Mouse (Mus musculus): Measurements from ENCODE around the gene Homer1. TPM values are rescaled to one million over a fixed set of nuclear protein-coding genes. Genes with fewer than 3 reads are reported as not detected.
A peak's percentile ranks its signal among the peaks of the same experiment; 100 is the strongest.

The Homer1 gene
- polyA plus RNA-seq, 1 experiment from 2014 or later, result 11.8 TPM

GRCm38 (mm10) chr13:93306545-93306944, 7.1 kb downstream of the Homer1 start:
- Histone ChIP-seq H3K4me3 (peak overlapping the region; percentile 75), H3K27ac (no peak overlapping the region), H3K36me3 (no peaks in the 10 kb centered on the region), H3K27me3 (no peaks in the 10 kb centered on the region), H3K9me3 (no peaks in the 10 kb centered on the region), H3K9ac (no peak overlapping the region), H3K4me2 (peak overlapping the region; percentile 76), H3K4me1 (replicated peaks) (peaks cover 50% of the 10 kb centered on the region)
- ATAC-seq (ENCODE audit: low FRiP score), result no peak
- 54% methylated on average over 3 of the region's 3 CpGs for WGBS

GRCm38 (mm10) chr13:93307700-93308099, 8.3 kb downstream of the Homer1 start:
- Histone ChIP-seq H3K27ac (no peak overlapping the region), H3K9me3 (no peaks in the 10 kb centered on the region), H3K4me3 (peak overlapping the region; percentile 14; the same call in 1 of the 2 replicates), H3K27me3 (no peaks in the 10 kb centered on the region), H3K36me3 (no peaks in the 10 kb centered on the region), H3K9ac (no peak overlapping the region), H3K4me1 (replicated peaks) (peaks cover 51% of the 10 kb centered on the region), H3K4me2 (peak overlapping the region; percentile 76)
- WGBS, result 60% methylated on average over 7 of the region's 7 CpGs
- ATAC-seq (ENCODE audit: low FRiP score), result no peak

GRCm38 (mm10) chr13:93309295-93309694, 9.9 kb downstream of the Homer1 start:
- Histone ChIP-seq H3K36me3 (no peaks in the 10 kb centered on the region), H3K4me3 (no peak overlapping the region), H3K9me3 (no peaks in the 10 kb centered on the region), H3K4me2 (peak overlapping the region; percentile 22), H3K9ac (no peak overlapping the region), H3K27ac (no peak overlapping the region), H3K4me1 (replicated peaks) (peaks cover 55% of the 10 kb centered on the region), H3K27me3 (no peaks in the 10 kb centered on the region)
- WGBS, result 73% methylated on average over 1 of the region's 1 CpGs
- no peak for ATAC-seq (ENCODE audit: low FRiP score)

- Histone ChIP-seq H3K9me3 (no peaks in the 10 kb centered on the region), H3K27me3 (no peaks in the 10 kb centered on the region), H3K4me1 (replicated peaks) (peaks cover 32% of the 10 kb centered on the region), H3K9ac (no peak overlapping the region), H3K4me2 (no peak overlapping the region), H3K27ac (no peak overlapping the region), H3K36me3 (no peaks in the 10 kb centered on the region), H3K4me3 (no peak overlapping the region)
- no peak for ATAC-seq (ENCODE audit: low FRiP score)
Observed at GRCm38 (mm10) chr13:93312518-93312917, 13.1 kb downstream of the Homer1 start.

GRCm38 (mm10) chr13:93314322-93314721, 14.9 kb downstream of the Homer1 start:
- Histone ChIP-seq H3K4me3 (no peak overlapping the region), H3K4me2 (no peak overlapping the region), H3K27me3 (no peaks in the 10 kb centered on the region), H3K9me3 (no peaks in the 10 kb centered on the region), H3K4me1 (replicated peaks) (peaks cover 17% of the 10 kb centered on the region), H3K36me3 (no peaks in the 10 kb centered on the region), H3K9ac (no peak overlapping the region), H3K27ac (no peak overlapping the region)
- ATAC-seq (ENCODE audit: low FRiP score), result no peak
- WGBS, result 87% methylated on average over 4 of the region's 4 CpGs

GRCm38 (mm10) chr13:93320089-93320488, 20.7 kb downstream of the Homer1 start:
- no peak for ATAC-seq (ENCODE audit: low FRiP score)

GRCm38 (mm10) chr13:93326326-93326725, 26.9 kb downstream of the Homer1 start:
- no peak for ATAC-seq (ENCODE audit: low FRiP score)
- H3K4me1 ChIP-seq (replicated peaks), result peaks cover 3% of the 10 kb centered on the region; the same call in 1 of the 2 replicates
- no peaks in the 10 kb centered on the region for H3K36me3 ChIP-seq
- WGBS, result 80% methylated on average over 3 of the region's 3 CpGs
- H3K9ac ChIP-seq, result no peak overlapping the region
- no peaks in the 10 kb centered on the region for H3K27me3 ChIP-seq
- no peak overlapping the region for H3K4me2 ChIP-seq
- H3K27ac ChIP-seq, result no peak overlapping the region
- H3K4me3 ChIP-seq, result no peak overlapping the region
- H3K9me3 ChIP-seq, result peaks cover 2% of the 10 kb centered on the region; the same call in 1 of the 2 replicates

More at GRCm38 (mm10) chr13:93320089-93320488, 20.7 kb downstream of the Homer1 start:
- WGBS, result 89% methylated on average over 5 of the region's 5 CpGs
- no peaks in the 10 kb centered on the region for H3K36me3 ChIP-seq
- no peak overlapping the region for H3K4me2 ChIP-seq
- H3K27ac ChIP-seq, result no peak overlapping the region
- H3K9me3 ChIP-seq, result no peaks in the 10 kb centered on the region
- no peaks in the 10 kb centered on the region for H3K4me1 ChIP-seq (replicated peaks)
- H3K27me3 ChIP-seq, result no peaks in the 10 kb centered on the region
- H3K9ac ChIP-seq, result no peak overlapping the region
- H3K4me3 ChIP-seq, result no peak overlapping the region

- Histone ChIP-seq H3K36me3 (no peaks in the 10 kb centered on the region), H3K4me2 (no peak overlapping the region), H3K9me3 (peaks cover 2% of the 10 kb centered on the region; the same call in 1 of the 2 replicates), H3K27ac (no peak overlapping the region), H3K4me1 (replicated peaks) (no peaks in the 10 kb centered on the region), H3K27me3 (no peaks in the 10 kb centered on the region), H3K9ac (no peak overlapping the region), H3K4me3 (no peak overlapping the region)
- 98% methylated on average over 2 of the region's 2 CpGs for WGBS
- ATAC-seq (ENCODE audit: low FRiP score), result no peak
Observed at GRCm38 (mm10) chr13:93331721-93332120, 32.3 kb downstream of the Homer1 start.

- WGBS, result 97% methylated on average over 13 of the region's 13 CpGs
- H3K27me3 ChIP-seq, result no peaks in the 10 kb centered on the region
- no peak for ATAC-seq (ENCODE audit: low FRiP score)
Observed at GRCm38 (mm10) chr13:93332491-93332890, 33.1 kb downstream of the Homer1 start.

GRCm38 (mm10) chr13:93335337-93335736, 35.9 kb downstream of the Homer1 start:
- 92% methylated on average over 3 of the region's 3 CpGs for WGBS

More at GRCm38 (mm10) chr13:93332491-93332890, 33.1 kb downstream of the Homer1 start:
- no peak overlapping the region for H3K27ac ChIP-seq
- H3K4me2 ChIP-seq, result no peak overlapping the region
- no peak overlapping the region for H3K9ac ChIP-seq
- peaks cover 2% of the 10 kb centered on the region; the same call in 1 of the 2 replicates for H3K9me3 ChIP-seq
- H3K4me3 ChIP-seq, result no peak overlapping the region
- no peaks in the 10 kb centered on the region for H3K4me1 ChIP-seq (replicated peaks)
- no peaks in the 10 kb centered on the region for H3K36me3 ChIP-seq

GRCm38 (mm10) chr13:93338394-93338793, 39.0 kb downstream of the Homer1 start:
- WGBS, result 81% methylated on average over 5 of the region's 5 CpGs
- Histone ChIP-seq H3K9ac (no peak overlapping the region), H3K9me3 (no peaks in the 10 kb centered on the region), H3K27me3 (no peaks in the 10 kb centered on the region), H3K4me2 (no peak overlapping the region), H3K4me3 (no peak overlapping the region), H3K27ac (no peak overlapping the region), H3K4me1 (replicated peaks) (no peaks in the 10 kb centered on the region), H3K36me3 (no peaks in the 10 kb centered on the region)
- no peak for ATAC-seq (ENCODE audit: low FRiP score)

More at GRCm38 (mm10) chr13:93335337-93335736, 35.9 kb downstream of the Homer1 start:
- Histone ChIP-seq H3K4me1 (replicated peaks) (no peaks in the 10 kb centered on the region), H3K9me3 (peaks cover 2% of the 10 kb centered on the region; the same call in 1 of the 2 replicates), H3K4me2 (no peak overlapping the region), H3K9ac (no peak overlapping the region), H3K27ac (no peak overlapping the region), H3K4me3 (no peak overlapping the region), H3K27me3 (no peaks in the 10 kb centered on the region), H3K36me3 (no peaks in the 10 kb centered on the region)
- ATAC-seq (ENCODE audit: low FRiP score), result no peak

- Histone ChIP-seq H3K4me2 (no peak overlapping the region), H3K9ac (no peak overlapping the region), H3K27ac (no peak overlapping the region), H3K27me3 (no peaks in the 10 kb centered on the region), H3K9me3 (no peaks in the 10 kb centered on the region), H3K36me3 (no peaks in the 10 kb centered on the region), H3K4me1 (replicated peaks) (no peaks in the 10 kb centered on the region), H3K4me3 (no peak overlapping the region)
- 93% methylated on average over 3 of the region's 3 CpGs for WGBS
- ATAC-seq (ENCODE audit: low FRiP score), result no peak
Observed at GRCm38 (mm10) chr13:93340555-93341278, 41.3 kb downstream of the Homer1 start.

- whole genome bisulfite sequencing, result 72% methylated on average over 5 of the region's 5 CpGs
Observed at GRCm38 (mm10) chr13:93342641-93343040, 43.2 kb downstream of the Homer1 start.

More at GRCm38 (mm10) chr13:93342641-93343040, 43.2 kb downstream of the Homer1 start:
- Histone ChIP-seq H3K36me3 (0 out of 2 replicates have a peak, but pooled peaks cover 2% of the 10 kb centered on the region), H3K9me3 (no peaks in the 10 kb centered on the region), H3K9ac (no peak overlapping the region), H3K4me1 (replicated peaks) (no peaks in the 10 kb centered on the region), H3K4me2 (no peak overlapping the region), H3K27ac (no peak overlapping the region), H3K4me3 (no peak overlapping the region), H3K27me3 (no peaks in the 10 kb centered on the region)
- ATAC-seq (ENCODE audit: low FRiP score), result no peak

Measured in hindbrain, embryonic 13.5 days (tissue).